Mouse (Mus musculus) R1 (cell line): ENCODE results near the gene Mpdu1.

Source experiments
- DNase-seq: peaks from one replicate; pipeline ENCODE4 v3.0.0-alpha.2; 2018; ENCODE audit warnings: low read depth, low spot score

Mpdu1 gene

GRCm38 (mm10) chr11:69692196-69692811 lies 29.9 kb upstream of the Mpdu1 start:
- no peak for DNase-seq

- peak; percentile 75 for DNase-seq
Measured at GRCm38 (mm10) chr11:69689891-69690290, 27.4 kb upstream of the Mpdu1 start.

GRCm38 (mm10) chr11:69687061-69687460 lies 24.6 kb upstream of the Mpdu1 start:
- no peak for DNase-seq

- DNase-seq = peak; percentile 85
Measured at GRCm38 (mm10) chr11:69686377-69686776, 23.9 kb upstream of the Mpdu1 start.

GRCm38 (mm10) chr11:69685526-69686148 lies 23.2 kb upstream of the Mpdu1 start, which contains the start of gene Tnfsf13:
TSS of gene Tnfsf13 (minus strand) at chr11:69685784.
- DNase-seq = no peak

GRCm38 (mm10) chr11:69684936-69685335 lies 22.5 kb upstream of the Mpdu1 start:
- no peak for DNase-seq

- DNase-seq = no peak
Measured at GRCm38 (mm10) chr11:69684128-69684745, 21.8 kb upstream of the Mpdu1 start.

GRCm38 (mm10) chr11:69683576-69683975 lies 21.1 kb upstream of the Mpdu1 start:
- no peak for DNase-seq

- peak; percentile 95 for DNase-seq
Measured at GRCm38 (mm10) chr11:69682840-69683533, 20.5 kb upstream of the Mpdu1 start.

- DNase-seq = no peak
Measured at GRCm38 (mm10) chr11:69682209-69682839, 19.9 kb upstream of the Mpdu1 start.

- DNase-seq = peak; percentile 97
Measured at GRCm38 (mm10) chr11:69681314-69682208, 19.1 kb upstream of the Mpdu1 start, which contains the start of gene Senp3. TSS of gene Senp3 (minus strand) at chr11:69682084.

- no peak for DNase-seq
Measured at GRCm38 (mm10) chr11:69680136-69680855, 17.9 kb upstream of the Mpdu1 start.

GRCm38 (mm10) chr11:69679144-69679543 lies 16.7 kb upstream of the Mpdu1 start:
- DNase-seq = no peak

GRCm38 (mm10) chr11:69672211-69672706 lies 9.8 kb upstream of the Mpdu1 start, which contains the start of gene Eif4a1:
TSS of gene Eif4a1 (minus strand) at chr11:69672423.
- DNase-seq = peak; percentile 100

GRCm38 (mm10) chr11:69671726-69672124 lies 9.3 kb upstream of the Mpdu1 start:
- peak; percentile 61 for DNase-seq

- DNase-seq = peak; percentile 96
Measured at GRCm38 (mm10) chr11:69670786-69671725, 8.6 kb upstream of the Mpdu1 start.

- no peak for DNase-seq
Measured at GRCm38 (mm10) chr11:69666665-69667005, 4.2 kb upstream of the Mpdu1 start.

GRCm38 (mm10) chr11:69665961-69666664 lies 3.7 kb upstream of the Mpdu1 start, which contains the start of gene Cd68:
TSS of gene Cd68 (minus strand) at chr11:69666153.
- DNase-seq = peak; percentile 98
